Mouse (Mus musculus): Measurements from ENCODE around the gene Pcgf5.

The Pcgf5 gene

GRCm38 (mm10) chr19:36348161-36348800, at the start of gene Pcgf5:
Gene Pcgf5, plus strand, starts transcription at chr19:36348309.
- peak; percentile 21 for DNase-seq (ENCODE audit: low spot score)

DNA sequence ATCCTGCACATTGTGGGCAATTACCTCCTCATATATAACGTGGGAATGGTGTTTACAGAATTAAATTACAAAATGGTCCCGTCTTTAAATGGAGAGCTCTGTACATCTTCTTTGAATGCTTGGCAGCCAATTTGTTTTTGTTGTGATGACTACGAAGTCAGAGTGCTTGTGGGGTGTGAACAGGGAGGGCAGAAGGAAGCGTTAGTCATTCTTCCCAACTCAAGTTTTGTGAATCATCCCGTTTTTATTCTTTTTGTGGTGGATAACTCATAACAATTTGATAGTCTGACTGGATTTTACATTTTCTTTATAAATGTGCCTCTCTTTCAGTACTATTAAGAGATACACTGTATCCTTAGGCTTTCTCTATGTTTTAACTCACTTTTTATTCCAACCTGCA, 42.6 kb upstream of the Pcgf5 start:
- DNase-seq (ENCODE audit: low spot score) = no peak

- no peak for DNase-seq (ENCODE audit: low spot score)
Measured at GRCm38 (mm10) chr19:36314010-36314409, 34.1 kb upstream of the Pcgf5 start.

DNA sequence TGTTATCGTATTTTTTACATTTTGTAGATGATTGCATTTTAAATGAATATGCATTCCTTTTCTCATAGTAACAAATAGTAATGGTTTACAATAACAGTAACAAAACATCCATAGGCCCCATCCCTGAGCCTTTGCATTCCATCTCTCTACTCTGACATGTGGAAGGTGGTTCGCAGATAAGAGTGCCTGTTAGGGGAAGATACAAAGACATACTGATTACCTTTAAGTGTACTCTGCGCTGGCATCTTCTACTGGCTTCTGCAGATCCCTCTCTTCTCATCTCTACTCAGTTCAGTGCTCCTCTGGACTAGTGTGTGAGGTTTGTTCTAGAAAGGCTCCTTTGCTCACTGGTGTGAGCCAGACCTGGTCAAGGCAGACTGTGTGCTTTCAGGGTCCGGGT, 28.4 kb upstream of the Pcgf5 start:
- DNase-seq (ENCODE audit: low spot score) = no peak

- no peak for DNase-seq (ENCODE audit: low spot score)
Measured at GRCm38 (mm10) chr19:36321066-36321465, 27.0 kb upstream of the Pcgf5 start.

- DNase-seq (ENCODE audit: low spot score) = no peak
Measured at GRCm38 (mm10) chr19:36323326-36323725, 24.8 kb upstream of the Pcgf5 start.

DNA sequence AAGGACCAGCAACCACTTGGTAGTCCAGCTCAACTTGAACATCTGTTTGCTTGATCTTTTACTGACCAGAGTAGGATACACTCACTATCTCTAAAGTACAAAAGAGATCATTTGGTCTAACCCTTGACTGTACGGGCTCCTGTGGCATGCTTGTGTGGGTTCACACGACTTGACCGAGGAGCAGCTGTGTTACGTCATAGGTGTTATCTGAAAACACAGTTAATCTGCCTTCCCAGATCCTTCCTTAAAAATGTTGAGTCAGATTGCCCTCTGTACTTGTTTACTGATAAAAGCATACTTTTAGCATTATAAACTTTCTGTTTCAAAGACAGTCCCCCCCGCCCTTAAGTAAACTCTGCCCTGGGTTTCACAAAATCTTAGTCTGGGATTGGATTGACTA, 19.4 kb upstream of the Pcgf5 start:
- no peak for DNase-seq (ENCODE audit: low spot score)

DNA sequence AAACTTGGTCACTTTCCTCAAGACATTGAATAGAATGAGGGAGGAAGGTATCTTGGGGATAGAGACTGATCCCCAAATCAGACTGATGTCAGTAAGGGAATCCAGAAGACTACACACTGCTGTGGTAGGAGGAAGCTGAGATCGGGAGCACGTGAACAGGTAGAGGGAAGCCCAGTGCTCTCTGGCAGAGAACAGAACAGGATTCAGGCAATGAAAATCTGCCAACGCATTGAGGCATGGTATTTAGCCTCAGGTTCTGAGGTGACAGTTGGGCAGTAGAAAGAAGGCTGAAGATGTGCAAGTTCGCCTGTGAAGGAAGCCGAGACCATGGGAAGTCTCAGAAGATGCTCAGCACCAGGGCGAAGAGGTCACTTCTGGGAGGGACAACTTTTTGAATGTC, 733 bp upstream of the Pcgf5 start:
- no peak for DNase-seq (ENCODE audit: low spot score)

DNA sequence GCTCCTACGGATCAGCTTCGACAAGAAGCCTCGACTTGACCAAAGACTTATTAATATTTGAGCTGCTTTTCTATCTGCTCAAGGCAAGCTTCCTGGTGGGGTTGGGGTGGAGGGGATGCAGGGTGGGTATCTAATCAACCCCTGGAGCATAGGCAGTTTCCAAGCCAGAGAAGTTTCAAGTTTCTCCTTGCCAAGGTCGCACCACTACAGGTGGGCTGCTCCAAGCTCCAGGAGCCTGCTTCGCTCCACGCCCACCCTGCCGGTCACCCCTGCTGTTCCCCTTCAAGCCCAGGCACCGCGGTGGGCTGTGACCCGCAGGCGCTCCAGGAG, 313 bp upstream of the Pcgf5 start:
- DNase-seq (ENCODE audit: low spot score) = no peak

DNA sequence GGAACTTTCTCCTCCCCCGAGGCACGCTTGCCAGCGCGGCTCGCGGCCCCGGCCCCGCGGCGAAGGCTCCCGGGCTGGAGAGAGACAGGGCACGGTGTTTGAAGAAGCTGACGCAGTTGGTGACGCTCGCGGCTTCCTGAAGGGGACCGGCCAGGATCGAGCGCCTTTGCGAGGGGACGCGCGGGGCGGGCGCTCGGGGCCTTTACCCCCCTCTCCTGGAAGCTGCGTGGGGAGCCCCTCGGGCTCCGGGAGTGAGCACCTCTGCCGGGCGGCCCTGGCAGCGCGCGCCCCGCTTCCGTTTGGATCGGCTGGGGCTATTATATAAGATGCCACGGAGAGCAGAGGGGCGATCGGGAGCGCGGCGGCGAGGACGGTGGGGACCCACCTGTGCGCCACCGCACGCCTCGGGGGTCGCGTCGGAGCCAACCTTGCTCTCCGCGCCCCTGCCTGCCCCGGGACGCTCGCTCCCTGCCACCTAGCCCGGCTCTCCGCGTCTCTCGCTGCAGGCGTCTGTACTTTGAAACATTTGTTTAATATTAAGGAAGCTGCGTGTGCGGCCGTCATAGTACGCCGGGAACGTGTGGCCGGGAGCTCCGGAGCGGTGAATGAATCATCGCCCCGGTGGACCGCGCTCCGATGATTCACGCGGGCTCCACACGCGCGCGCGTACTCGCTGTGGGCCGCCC, 835 bp downstream of the Pcgf5 start:
- DNase-seq (ENCODE audit: low spot score) = peak; percentile 14

GRCm38 (mm10) chr19:36349487-36349955, 1.4 kb downstream of the Pcgf5 start:
- DNase-seq (ENCODE audit: low spot score) = no peak

DNA sequence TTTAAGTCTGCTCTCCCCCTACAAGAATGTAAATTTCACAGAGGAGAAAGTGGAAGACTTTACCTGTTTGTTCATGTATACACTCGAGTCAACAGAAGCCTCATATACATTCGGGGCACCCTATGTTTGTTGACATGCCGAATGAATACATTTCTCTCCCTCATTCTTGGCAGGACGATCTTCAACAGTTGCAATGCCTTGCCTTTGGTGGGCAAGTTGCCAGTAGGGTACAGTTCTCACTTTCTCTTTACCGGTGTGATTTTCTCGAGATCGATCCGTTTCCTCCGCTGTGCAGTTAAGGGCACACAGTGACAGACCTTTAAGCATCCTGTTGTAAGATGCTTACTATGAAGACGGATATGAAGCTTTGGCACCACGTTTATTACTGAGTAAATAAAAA, 2.1 kb downstream of the Pcgf5 start:
- DNase-seq (ENCODE audit: low spot score) = no peak

- no peak for DNase-seq (ENCODE audit: low spot score)
Measured at GRCm38 (mm10) chr19:36350870-36351269, 2.8 kb downstream of the Pcgf5 start.

DNA sequence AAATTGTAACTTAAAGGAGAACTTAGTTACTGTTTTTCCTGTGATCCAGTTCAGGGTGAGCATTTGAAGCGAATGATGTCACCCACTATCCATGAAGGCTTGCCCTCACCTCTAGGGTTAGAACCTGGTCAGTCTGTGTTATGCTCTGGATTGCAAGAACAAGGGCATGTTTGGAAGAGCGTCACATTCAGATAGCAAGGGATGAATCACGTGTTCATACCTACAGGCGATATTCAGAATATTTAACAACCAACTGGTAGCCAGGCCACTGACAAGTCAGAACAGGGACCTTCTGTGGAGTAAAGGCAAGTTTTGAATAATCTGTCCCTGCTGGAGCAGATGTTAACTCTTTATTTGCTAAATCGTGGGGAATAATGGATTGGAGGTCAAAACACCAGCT, 14.4 kb downstream of the Pcgf5 start:
- no peak for DNase-seq (ENCODE audit: low spot score)

GRCm38 (mm10) chr19:36364757-36365156, 16.6 kb downstream of the Pcgf5 start:
- DNase-seq (ENCODE audit: low spot score) = no peak

DNA sequence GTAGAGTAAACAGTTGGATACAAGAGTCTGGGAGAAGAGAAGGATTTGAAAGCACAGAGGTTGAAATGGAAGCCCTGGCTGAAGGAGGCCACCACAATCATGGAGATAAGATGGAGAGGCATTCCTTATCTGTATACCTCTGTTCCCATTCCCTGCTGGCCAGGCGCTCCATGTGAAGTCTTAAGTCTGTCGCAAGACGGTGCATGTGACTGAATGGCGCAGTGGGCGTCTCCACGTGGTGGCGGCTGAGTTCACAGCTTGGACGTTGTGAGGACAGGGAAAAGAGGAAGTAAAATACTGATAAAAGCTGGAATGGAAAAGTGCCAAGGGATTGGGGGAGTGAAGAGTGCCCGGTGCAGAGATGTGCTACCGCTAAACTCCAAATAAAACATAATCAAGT, 23.4 kb downstream of the Pcgf5 start:
- DNase-seq (ENCODE audit: low spot score) = no peak

DNA sequence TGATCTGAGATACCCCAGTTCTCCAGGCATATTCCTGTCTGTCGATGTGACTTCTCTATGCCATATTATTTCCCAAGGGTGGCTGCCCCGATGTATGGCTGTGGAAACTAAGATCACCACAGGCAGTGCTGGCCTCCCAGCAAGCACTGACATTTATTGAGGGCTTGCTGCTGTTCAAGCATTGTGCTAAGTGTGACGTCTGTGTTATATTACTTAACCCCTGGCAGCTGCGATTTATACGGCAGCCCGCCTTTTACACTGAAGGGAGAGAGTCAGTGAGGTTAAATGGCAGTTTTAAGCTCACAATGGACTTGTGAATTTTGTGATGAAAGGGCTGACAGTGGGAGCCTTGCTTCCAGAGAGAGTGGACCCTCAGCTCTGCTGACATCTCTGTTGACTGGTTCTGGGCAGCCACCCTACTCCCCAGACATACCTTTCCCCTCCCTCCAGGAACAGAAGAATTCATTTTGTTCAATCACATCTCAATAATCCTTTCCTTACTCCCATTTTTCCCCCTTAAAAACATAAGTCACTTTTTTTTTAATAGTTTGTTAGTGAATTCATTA, 25.0 kb downstream of the Pcgf5 start:
- no peak for DNase-seq (ENCODE audit: low spot score)

DNA sequence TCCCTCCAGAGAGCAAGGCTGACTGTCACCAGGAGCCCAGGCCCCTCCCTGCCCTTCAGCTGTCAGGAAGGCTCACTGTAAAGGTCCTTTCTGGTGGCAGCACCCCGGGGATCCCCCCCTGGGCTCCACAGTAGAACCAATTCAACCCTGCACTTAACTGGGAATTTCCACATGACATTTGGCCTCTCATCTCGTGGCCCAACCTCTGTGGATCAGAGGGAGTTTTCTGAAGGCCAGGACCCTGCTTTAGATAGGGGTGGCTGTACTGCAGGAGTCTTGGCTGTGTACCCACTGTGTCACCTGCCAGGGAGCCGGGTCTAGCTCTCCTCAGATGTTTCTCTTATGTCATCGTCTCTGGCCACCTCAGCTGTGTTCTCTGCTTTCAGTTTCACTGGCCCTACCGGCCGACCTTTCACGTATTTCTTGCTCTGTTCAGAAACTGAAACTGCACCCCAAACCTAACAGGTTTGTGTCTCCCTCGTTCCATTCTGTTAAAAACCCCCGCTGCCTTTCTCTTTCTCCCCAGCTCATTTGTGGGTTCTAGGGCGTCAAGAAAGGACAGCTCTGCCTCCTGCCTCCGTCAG, 27.2 kb downstream of the Pcgf5 start:
- no peak for DNase-seq (ENCODE audit: low spot score)

DNA sequence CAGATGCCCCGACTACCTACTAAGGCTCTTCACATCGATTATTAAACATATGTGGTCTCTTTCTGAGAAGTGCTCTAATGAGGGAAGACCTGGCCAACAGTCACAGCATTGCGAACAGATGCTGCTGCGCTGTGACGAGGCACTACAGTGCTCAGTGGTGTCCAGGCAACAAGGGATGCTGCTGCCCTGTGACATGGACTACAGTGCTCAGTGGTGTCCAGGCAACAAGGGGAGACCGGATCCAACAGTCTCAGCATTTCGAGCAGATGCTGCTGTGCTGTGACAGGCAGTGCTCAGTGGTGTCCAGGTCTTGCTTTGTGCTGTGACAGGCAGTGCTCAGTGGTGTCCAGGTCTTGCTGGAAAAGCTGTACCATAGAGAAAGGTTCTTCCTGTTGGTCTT, 29.6 kb downstream of the Pcgf5 start:
- DNase-seq (ENCODE audit: low spot score) = no peak

- no peak for DNase-seq (ENCODE audit: low spot score)
Measured at GRCm38 (mm10) chr19:36378511-36379232, 30.6 kb downstream of the Pcgf5 start.

DNA sequence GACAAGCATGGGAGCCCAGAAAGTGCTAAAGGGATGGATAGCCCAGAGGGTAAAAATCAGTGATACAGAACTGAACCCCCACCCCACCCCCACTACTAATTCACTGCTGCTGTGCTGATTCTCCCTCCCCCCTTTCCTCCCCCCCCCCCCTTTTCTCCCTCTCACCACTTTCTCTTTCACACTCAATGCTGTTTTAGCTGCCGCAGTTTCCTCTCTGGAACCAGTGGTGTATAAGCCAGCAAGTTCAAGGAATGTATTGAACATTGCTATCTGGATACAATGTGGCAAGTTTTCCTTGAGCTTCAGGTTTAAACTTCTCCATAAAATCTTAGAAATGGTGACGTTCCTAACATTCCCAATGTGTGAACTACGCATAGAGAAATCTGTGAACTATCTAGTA, 34.8 kb downstream of the Pcgf5 start:
- no peak for DNase-seq (ENCODE audit: low spot score)

GRCm38 (mm10) chr19:36383977-36384376, 35.9 kb downstream of the Pcgf5 start:
- DNase-seq (ENCODE audit: low spot score) = no peak

DNA sequence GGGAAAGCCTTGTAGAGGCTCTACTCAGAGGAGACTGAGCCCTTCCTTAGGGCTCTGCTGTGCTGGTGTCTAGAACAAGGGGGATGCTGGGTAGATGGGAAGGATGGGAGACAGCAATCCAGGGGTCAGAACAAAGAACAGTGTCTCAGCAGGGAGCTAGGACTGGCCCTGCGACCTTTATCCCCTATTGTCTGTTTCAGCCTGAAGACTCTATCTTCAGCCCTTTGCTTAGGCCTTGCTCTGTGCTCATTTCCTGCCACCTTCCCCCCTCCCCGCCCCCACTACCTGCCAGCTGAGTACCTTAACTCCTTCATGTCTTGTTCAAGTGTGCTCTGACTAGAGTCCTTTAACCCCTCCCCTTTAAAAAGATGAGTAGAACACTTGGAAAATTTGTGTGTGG, 36.3 kb downstream of the Pcgf5 start:
- DNase-seq (ENCODE audit: low spot score) = no peak

Data from ovary, postnatal 10 days (tissue).